Mouse (Mus musculus): Measurements from ENCODE around the gene Il18rap. TPM values are rescaled to one million over a fixed set of nuclear protein-coding genes. Genes with fewer than 3 reads are reported as not detected.
A peak's percentile ranks its signal among the peaks of the same experiment; 100 is the strongest.

Gene Il18rap
- polyA plus RNA-seq (2015; fragmentation: Nextera tagmentation; extraction: Ambion mirVana), result 1.3 and 1.6 TPM in 2 replicates

DNA sequence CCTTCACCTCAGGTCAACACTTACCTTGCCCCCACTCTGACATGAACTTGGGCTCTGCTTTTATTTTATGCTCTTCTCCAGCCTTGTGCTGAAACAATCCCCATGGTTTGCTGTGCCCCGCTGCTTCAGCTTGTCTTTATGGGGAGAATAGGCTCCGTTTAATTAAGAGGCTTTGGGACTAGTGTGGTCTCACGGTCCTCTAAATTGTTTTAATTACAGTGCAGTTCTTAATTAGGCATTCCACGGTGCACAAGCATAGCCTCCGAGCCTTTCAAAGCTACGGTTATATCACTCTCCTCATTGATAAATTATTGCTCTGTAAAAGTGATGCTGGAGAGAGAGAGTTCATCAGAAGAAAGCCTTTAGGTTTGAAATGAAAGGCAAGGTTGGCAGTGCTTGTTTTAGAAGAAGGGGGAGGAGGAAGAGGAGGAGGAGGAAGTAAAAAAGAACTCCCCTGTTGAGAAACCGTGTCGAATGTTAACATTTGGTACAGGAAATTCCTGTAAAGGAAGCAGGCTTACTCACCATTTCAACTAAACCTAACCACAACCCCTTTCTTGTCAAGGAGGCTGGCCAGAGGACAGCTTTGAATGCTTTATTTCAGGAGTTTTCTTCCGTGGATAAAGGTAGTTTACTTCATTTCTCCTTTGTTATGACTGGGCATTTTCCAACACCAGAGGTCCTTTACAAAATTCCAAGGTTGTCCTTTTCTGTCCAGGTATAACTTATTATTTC, at the start of gene Il18rap:
TSS of gene Il18rap (plus strand) at position 512 of the 735 bp plus-strand sequence.
- no peak within 1 kb of the TSS for H3K27ac ChIP-seq (replicated peaks)

DNA sequence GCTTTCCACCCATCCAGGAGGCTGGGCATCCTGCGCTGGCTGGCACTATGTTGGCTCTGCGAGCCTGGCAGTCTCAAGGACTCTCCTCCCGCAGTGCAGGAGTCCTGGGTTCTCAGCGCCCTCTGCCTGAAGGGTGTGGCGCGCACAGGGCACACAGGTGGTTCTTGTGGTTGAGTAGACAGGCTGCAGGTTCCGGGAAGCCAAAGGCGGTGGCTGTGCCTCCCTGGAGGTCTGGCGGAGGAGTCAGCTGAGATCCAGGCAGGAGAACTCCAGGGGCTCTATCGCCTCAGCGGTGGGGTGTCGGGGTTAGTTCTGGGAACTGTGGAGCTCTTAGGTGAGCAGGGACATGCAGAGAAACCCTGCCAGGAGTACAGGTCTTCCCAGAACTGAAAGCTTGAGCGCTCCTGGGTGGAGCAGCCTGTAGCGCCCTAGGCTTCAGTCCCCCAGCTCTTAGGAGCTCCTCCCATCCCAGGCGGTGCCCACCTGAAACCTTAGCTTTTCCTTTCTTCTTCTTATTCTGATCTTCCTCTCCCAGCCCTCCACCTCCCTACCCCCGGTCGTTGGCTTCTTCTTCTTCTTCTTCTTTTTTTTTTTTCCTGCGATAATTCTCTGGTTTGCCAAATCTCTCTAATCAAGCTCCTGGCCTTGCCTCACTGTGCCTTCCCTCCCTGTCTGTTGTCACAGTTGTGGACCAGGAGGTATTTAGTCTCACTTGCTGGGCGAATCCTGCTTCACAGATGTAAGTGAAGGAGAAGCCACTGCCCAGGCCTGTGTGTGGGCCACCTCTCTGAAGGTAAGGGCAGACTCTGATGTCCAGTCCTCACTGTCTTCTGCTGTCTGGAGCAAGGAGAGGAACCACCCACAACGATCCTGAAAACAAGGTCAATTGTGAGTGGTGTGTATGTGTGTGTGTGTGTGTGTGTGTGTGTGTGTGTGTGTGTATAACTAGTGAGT, 49.4 kb upstream of the Il18rap start, which contains the start of gene Il18r1:
TSS of gene Il18r1 (plus strand) at position 76 of the 954 bp plus-strand sequence.
- Histone ChIP-seq H3K4me3 (replicated peaks) (no peak within 1 kb of the TSS), H3K9ac (no peak within 1 kb of the TSS), H3K4me1 (replicated peaks) (no peaks in the 10 kb centered on the region; the same call in 1 of the 2 replicates), H3K9me3 (replicated peaks) (no peaks in the 10 kb centered on the region), H3K27me3 (no peaks in the 10 kb centered on the region), H3K4me2 (peak within 1 kb of the TSS; percentile 10; the same call in 1 of the 2 replicates), H3K36me3 (replicated peaks) (0 out of 2 replicates have a peak, but pooled peaks cover 6% of the 10 kb centered on the region), H3K27ac (replicated peaks) (no peak within 1 kb of the TSS)
- 30% methylated on average over 20 of the region's 20 CpGs for WGBS (ENCODE audit: insufficient replicate concordance)
- ATAC-seq (ENCODE audit: insufficient read depth), result no peak

More for the DNA sequence above, at the start of gene Il18rap:
- Histone ChIP-seq H3K27me3 (no peaks in the 10 kb centered on the region), H3K4me2 (no peak within 1 kb of the TSS), H3K4me3 (replicated peaks) (no peak within 1 kb of the TSS; the same call in 1 of the 2 replicates), H3K9me3 (replicated peaks) (no peaks in the 10 kb centered on the region), H3K4me1 (replicated peaks) (no peaks in the 10 kb centered on the region), H3K9ac (no peak within 1 kb of the TSS), H3K36me3 (replicated peaks) (no peaks in the 10 kb centered on the region)
- ATAC-seq (ENCODE audit: insufficient read depth), result no peak
- 16% methylated on average over 9 of the region's 9 CpGs for WGBS (ENCODE audit: insufficient replicate concordance)

GRCm38 (mm10) chr1:40467306-40467705, 47.9 kb upstream of the Il18rap start:
- Histone ChIP-seq H3K9me3 (replicated peaks) (no peaks in the 10 kb centered on the region), H3K9ac (no peak overlapping the region), H3K4me2 (no peak overlapping the region), H3K36me3 (replicated peaks) (no peaks in the 10 kb centered on the region), H3K27ac (replicated peaks) (no peak overlapping the region), H3K4me1 (replicated peaks) (no peaks in the 10 kb centered on the region; the same call in 1 of the 2 replicates), H3K27me3 (no peaks in the 10 kb centered on the region), H3K4me3 (replicated peaks) (no peak overlapping the region)
- WGBS (ENCODE audit: insufficient replicate concordance), result 77% methylated on average over 4 of the region's 4 CpGs
- ATAC-seq (ENCODE audit: insufficient read depth), result no peak

GRCm38 (mm10) chr1:40468805-40469204, 46.4 kb upstream of the Il18rap start:
- WGBS (ENCODE audit: insufficient replicate concordance), result 46% methylated on average over 2 of the region's 2 CpGs
- no peak overlapping the region for H3K9ac ChIP-seq
- H3K9me3 ChIP-seq (replicated peaks), result no peaks in the 10 kb centered on the region
- H3K4me2 ChIP-seq, result no peak overlapping the region
- no peak for ATAC-seq (ENCODE audit: insufficient read depth)
- H3K36me3 ChIP-seq (replicated peaks), result no peaks in the 10 kb centered on the region
- no peak overlapping the region for H3K27ac ChIP-seq (replicated peaks)
- H3K4me1 ChIP-seq (replicated peaks), result no peaks in the 10 kb centered on the region; the same call in 1 of the 2 replicates
- H3K27me3 ChIP-seq, result no peaks in the 10 kb centered on the region
- H3K4me3 ChIP-seq (replicated peaks), result no peak overlapping the region

- Histone ChIP-seq H3K4me2 (no peak overlapping the region), H3K36me3 (replicated peaks) (no peaks in the 10 kb centered on the region), H3K27me3 (no peaks in the 10 kb centered on the region), H3K4me3 (replicated peaks) (no peak overlapping the region), H3K9me3 (replicated peaks) (no peaks in the 10 kb centered on the region), H3K9ac (no peak overlapping the region), H3K4me1 (replicated peaks) (no peaks in the 10 kb centered on the region; the same call in 1 of the 2 replicates), H3K27ac (replicated peaks) (no peak overlapping the region)
- 31% methylated on average over 12 of the region's 12 CpGs for WGBS (ENCODE audit: insufficient replicate concordance)
- ATAC-seq (ENCODE audit: insufficient read depth), result no peak
Measured at GRCm38 (mm10) chr1:40469900-40470299, 45.3 kb upstream of the Il18rap start.

DNA sequence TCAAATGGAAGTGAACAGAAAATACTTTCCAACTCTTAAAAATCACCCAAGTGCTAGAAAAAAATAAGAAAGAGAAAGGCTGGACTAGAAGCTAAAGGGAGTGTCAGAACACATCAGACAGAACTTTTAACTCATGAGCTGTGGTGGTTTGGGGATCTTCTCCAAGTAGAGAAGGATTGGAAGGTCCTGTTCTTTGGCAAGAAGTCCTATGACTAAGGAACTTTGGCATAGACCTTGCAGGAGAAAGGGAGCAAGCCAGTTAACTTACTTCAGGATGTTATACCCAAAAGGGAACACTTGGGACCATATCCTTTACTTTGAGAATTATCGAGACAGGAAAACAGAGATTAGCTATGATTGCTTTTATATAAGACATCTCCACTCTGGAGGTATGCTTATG, 42.8 kb upstream of the Il18rap start:
- no peaks in the 10 kb centered on the region for H3K4me1 ChIP-seq (replicated peaks)
- no peaks in the 10 kb centered on the region for H3K27me3 ChIP-seq
- H3K36me3 ChIP-seq (replicated peaks), result no peaks in the 10 kb centered on the region
- 64% methylated on average over 1 of the region's 1 CpGs for WGBS (ENCODE audit: insufficient replicate concordance)
- H3K9ac ChIP-seq, result no peak overlapping the region
- ATAC-seq (ENCODE audit: insufficient read depth), result no peak
- no peaks in the 10 kb centered on the region for H3K9me3 ChIP-seq (replicated peaks)
- H3K4me3 ChIP-seq (replicated peaks), result no peak overlapping the region
- no peak overlapping the region for H3K27ac ChIP-seq (replicated peaks)
- no peak overlapping the region for H3K4me2 ChIP-seq

- ATAC-seq (ENCODE audit: insufficient read depth), result no peak
- no peaks in the 10 kb centered on the region for H3K36me3 ChIP-seq (replicated peaks)
- 30% methylated on average over 4 of the region's 4 CpGs for WGBS (ENCODE audit: insufficient replicate concordance)
- no peaks in the 10 kb centered on the region for H3K27me3 ChIP-seq
- no peaks in the 10 kb centered on the region for H3K4me1 ChIP-seq (replicated peaks)
- H3K27ac ChIP-seq (replicated peaks), result no peak overlapping the region
- H3K9ac ChIP-seq, result no peak overlapping the region
- H3K4me3 ChIP-seq (replicated peaks), result no peak overlapping the region
- H3K4me2 ChIP-seq, result no peak overlapping the region
- no peaks in the 10 kb centered on the region for H3K9me3 ChIP-seq (replicated peaks)
Measured at GRCm38 (mm10) chr1:40473640-40474039, 41.5 kb upstream of the Il18rap start.

- no peak overlapping the region for H3K27ac ChIP-seq (replicated peaks)
- no peak for ATAC-seq (ENCODE audit: insufficient read depth)
- 36% methylated on average over 5 of the region's 5 CpGs for WGBS (ENCODE audit: insufficient replicate concordance)
- H3K27me3 ChIP-seq, result no peaks in the 10 kb centered on the region
- H3K4me2 ChIP-seq, result no peak overlapping the region
- no peak overlapping the region for H3K4me3 ChIP-seq (replicated peaks)
- H3K36me3 ChIP-seq (replicated peaks), result no peaks in the 10 kb centered on the region
- no peak overlapping the region for H3K9ac ChIP-seq
- H3K4me1 ChIP-seq (replicated peaks), result no peaks in the 10 kb centered on the region
- H3K9me3 ChIP-seq (replicated peaks), result no peaks in the 10 kb centered on the region
Measured at GRCm38 (mm10) chr1:40474336-40474735, 40.8 kb upstream of the Il18rap start.

DNA sequence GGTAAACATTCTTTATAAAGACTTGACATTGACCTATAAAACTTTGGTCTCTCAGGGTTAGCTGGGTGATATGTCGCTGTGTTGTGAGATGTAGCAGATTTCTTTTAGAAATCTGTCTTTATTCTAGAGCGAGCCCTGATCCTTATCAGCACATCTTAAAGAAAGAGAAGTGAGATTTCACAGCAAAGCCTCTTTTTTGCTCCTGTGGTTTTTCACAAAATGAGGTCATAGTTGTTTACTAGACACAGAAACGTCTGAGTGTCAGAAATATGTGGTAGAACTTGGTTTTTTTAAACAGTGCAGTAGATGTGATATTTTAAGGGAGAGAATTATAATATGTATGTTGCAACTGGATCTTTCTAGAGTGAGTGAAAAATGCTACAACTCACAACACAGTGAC, 39.5 kb upstream of the Il18rap start:
- no peak overlapping the region for H3K9ac ChIP-seq
- no peak overlapping the region for H3K4me2 ChIP-seq
- no peak for ATAC-seq (ENCODE audit: insufficient read depth)
- WGBS (ENCODE audit: insufficient replicate concordance), result 17% methylated on average over 3 of the region's 3 CpGs
- no peaks in the 10 kb centered on the region for H3K27me3 ChIP-seq
- H3K4me3 ChIP-seq (replicated peaks), result no peak overlapping the region
- H3K36me3 ChIP-seq (replicated peaks), result no peaks in the 10 kb centered on the region
- H3K4me1 ChIP-seq (replicated peaks), result no peaks in the 10 kb centered on the region
- no peak overlapping the region for H3K27ac ChIP-seq (replicated peaks)
- no peaks in the 10 kb centered on the region for H3K9me3 ChIP-seq (replicated peaks)

- ATAC-seq (ENCODE audit: insufficient read depth), result no peak
- H3K27me3 ChIP-seq, result no peaks in the 10 kb centered on the region
- WGBS (ENCODE audit: insufficient replicate concordance), result 29% methylated on average over 4 of the region's 4 CpGs
Measured at GRCm38 (mm10) chr1:40476756-40477155, 38.4 kb upstream of the Il18rap start.

GRCm38 (mm10) chr1:40479505-40479923, 35.6 kb upstream of the Il18rap start:
- H3K27me3 ChIP-seq, result no peaks in the 10 kb centered on the region
- no peaks in the 10 kb centered on the region for H3K4me1 ChIP-seq (replicated peaks)
- H3K4me2 ChIP-seq, result no peak overlapping the region
- H3K36me3 ChIP-seq (replicated peaks), result no peaks in the 10 kb centered on the region
- H3K9me3 ChIP-seq (replicated peaks), result no peaks in the 10 kb centered on the region
- H3K4me3 ChIP-seq (replicated peaks), result no peak overlapping the region
- ATAC-seq (ENCODE audit: insufficient read depth), result no peak
- no peak overlapping the region for H3K9ac ChIP-seq
- no peak overlapping the region for H3K27ac ChIP-seq (replicated peaks)
- 28% methylated on average over 6 of the region's 6 CpGs for WGBS (ENCODE audit: insufficient replicate concordance)

More at GRCm38 (mm10) chr1:40476756-40477155, 38.4 kb upstream of the Il18rap start:
- Histone ChIP-seq H3K4me1 (replicated peaks) (no peaks in the 10 kb centered on the region), H3K4me2 (no peak overlapping the region), H3K9me3 (replicated peaks) (no peaks in the 10 kb centered on the region), H3K4me3 (replicated peaks) (no peak overlapping the region), H3K27ac (replicated peaks) (no peak overlapping the region), H3K9ac (no peak overlapping the region), H3K36me3 (replicated peaks) (no peaks in the 10 kb centered on the region)
